Mouse (Mus musculus) retina, adult 2 months (tissue): ENCODE data around the gene Zfp14.

Source experiments
- DNase-seq: peaks from one replicate; pipeline ENCODE4 v3.0.0-alpha.2; 2012; ENCODE audit warnings: low read depth, low spot score

The Zfp14 gene

DNA sequence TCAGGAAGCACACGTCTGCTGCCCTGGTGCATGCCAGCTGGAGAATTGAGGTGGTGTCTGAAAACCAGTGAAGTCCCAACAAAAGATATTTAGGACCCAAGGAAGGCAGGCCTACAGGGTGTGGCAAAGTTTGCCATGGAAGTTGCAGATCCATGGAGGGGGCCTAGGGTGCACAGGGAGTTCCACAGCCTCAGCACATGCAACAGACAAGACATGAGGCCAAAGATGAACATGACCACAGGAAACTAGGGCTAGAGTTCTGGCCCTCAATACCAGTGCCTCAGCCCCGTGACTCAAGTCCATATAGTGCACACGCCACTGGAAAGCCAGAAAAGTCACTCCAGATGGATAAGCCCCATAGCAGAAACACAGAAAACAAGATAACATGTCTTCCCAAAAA lies 22.6 kb downstream of the Zfp14 start:
- no peak for DNase-seq

DNA sequence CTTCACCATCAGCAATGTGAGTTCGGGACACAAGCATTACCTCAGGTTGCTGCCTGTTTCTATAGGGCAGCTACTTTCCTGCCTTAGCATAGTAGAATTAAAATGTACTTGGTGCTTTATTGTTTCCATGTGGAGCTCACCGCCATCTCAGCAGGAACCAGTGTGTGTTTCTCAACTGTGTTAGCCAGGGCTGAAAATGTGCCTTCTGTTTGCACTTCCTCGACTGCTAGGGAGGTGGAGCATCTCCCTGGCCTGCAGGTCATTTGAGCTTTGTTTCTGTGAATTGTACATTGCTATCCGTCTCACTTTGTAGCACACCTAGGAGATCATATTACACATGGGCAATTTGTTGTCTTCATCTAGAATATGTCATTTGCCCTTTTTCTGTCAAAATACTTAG lies 23.8 kb downstream of the Zfp14 start:
- DNase-seq = no peak

DNA sequence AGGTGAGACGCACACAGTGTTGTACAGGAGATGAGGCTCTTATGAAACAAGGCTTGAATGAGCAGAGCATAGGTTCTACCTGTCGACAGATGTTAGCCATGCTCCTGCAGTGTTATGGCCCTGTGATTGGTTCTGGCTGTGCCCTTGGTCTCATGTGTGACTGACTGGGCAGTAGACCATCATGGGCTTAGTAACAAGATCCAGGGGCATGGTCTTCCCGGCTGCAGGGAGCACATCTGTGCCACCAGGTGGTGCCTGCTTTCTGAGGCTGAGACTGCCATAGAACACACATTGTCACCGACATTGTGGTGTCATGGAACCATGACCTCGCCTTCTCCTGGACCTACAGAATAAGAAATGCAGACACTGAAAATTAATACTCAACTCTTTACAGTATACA lies 25.8 kb downstream of the Zfp14 start:
- no peak for DNase-seq

DNA sequence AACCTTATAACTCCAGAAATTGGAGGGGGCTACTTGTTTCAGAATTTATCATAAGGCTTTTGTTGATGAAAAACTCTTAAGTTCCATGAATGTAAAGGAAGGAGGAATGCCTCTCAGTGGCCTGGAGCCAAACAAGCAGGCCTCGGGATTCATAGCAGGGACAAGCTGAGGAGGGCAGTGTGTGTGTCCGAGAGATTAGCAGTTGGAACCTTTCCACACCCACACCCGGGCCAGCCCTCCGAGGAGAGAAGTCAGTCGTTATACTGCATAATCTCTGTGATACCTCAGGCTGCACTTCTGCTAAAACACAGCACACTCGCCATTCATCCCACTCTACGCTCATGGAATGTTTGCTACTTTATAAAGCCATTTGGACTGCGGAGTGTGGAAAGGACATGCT lies 27.4 kb downstream of the Zfp14 start:
- no peak for DNase-seq

DNA sequence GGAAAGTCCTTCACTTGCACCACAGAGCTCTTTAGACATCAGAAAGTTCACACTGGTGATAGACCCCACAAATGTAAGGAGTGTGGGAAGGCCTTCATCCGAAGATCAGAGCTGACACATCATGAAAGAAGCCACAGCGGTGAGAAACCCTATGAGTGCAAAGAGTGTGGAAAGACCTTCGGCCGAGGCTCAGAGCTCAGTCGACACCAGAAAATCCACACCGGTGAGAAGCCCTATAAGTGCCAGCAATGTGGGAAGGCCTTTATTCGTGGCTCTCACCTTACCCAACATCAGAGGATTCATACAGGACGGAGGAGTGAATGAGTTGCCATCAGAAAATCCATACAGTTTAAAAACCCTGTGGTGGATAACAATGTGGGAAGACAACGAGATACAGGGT lies 27.9 kb downstream of the Zfp14 start:
- no peak for DNase-seq

DNA sequence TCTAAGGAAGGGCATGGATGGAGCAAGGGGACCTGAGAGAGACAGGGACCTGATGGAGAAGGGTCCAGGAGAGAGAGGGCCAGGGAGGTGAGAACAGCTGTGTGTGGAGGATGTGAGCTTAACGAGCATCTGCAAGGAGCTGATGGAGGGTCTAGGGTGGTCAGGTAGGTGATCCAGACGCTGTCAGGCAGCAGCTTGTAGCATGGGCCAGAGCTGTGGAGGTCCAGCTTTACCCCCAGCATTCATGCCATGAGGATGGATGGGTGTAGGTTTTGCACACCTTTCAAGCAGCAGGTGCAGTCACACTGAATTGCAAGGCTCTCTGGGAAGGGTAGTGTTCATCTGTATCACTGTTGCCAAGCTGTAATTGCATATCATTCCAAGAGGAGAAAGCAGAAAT lies 31.6 kb downstream of the Zfp14 start:
- DNase-seq = no peak

DNA sequence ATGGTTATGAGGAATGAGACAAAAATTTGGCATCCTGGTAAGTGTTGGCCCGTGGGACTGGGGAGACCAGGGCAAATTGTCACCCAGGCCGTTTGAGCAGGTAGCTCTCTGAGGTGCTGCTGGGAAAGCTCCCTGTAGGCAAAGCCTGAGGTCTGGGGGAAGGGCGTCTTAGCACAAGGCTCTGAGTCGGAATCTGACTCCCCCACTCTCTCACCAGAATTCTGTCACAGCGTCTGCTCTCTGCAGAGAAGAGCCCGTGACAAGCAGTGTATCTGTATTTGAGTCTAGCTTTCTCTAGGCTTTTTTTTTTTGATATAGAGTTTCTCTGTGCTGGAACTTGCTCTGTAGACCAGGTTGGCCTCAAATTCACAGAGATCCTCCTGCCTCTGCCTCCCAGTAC lies 34.0 kb downstream of the Zfp14 start:
- DNase-seq = no peak

DNA sequence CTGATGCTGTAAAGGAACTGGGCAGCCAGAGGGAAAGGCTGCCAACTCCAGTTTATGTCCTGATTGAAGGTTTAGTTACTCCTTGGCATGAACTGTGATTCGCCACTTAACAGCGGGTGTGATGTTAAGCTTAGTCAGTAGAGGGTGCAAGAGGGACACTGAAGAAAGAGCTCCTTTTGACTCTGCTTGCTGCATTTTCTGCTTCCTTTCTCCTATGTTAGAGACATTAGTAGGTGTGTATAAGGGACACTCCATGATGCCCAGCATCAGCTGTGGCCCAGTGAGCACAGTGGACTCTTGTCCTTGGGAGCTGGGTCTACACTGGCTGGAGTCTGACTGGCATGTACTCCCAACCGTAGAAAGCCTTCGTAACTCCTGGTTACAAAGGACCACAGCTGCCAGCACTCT lies 38.2 kb downstream of the Zfp14 start:
- peak; percentile 38 for DNase-seq

DNA sequence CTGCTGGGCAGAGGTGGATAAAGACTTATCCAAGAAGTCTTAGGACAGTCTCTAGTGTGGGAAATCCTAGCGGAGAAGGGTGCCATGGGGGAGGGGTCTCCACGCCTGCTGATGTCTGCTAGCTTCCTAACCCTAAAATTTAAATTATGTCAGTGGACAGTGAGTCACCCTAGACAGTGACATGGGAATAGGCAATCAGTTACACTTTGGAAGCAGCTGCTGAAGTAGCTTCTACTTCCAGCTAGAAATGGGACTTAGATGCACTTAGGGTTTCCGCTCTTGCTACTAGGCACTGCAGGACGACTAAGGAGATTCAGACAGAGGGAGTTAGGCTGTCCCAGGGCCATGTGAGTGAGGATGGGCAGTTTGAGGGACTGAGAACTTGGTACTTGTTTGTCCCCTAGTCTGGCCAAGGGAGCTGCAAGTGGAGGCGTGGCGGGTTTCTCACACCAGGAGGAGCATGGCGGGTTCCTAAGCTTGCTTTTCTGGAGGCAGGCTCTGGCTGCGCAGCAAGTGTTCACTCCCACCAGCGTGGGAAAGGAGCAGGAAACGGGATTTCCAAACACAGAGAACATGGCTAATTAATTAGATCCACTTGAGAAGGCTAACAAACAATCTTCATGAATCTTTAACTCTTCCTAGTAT lies 40.5 kb downstream of the Zfp14 start:
- no peak for DNase-seq

DNA sequence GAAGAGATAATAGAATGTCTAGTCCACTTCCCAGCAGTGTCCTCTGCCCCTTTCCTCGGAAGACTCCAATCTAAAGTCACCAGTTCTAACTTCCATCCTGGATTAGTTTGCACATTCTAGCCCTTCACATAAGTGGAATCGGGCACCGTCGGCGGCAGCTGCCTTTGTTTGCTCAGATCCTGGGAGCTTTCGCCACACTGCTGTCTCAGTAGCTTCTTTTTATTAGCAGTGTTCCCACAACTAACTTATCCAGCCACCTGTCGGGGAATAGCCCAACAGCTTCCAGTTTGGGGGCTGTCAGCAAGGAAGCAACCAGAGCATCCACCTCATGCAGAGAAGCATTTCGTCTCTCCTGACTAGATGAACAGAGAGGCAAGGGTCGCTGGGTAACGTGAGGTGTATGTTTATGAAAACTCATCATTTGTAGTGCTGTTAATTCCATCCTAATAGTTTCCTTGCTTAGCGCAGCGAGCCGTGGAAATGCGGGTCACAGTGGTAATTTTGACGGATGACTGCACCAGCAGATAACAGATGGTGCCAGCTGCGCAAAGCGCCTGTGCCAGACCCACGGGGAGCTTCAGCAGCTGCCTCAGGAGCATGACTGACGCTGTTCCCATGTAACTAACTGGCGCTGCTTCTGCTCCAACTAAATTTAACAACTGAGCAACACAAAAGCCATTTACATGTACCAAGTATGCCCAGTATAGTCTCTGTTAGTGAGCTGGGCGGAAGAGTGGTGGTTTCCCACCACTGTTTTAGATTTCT lies 41.7 kb downstream of the Zfp14 start:
- peak; percentile 39 for DNase-seq

DNA sequence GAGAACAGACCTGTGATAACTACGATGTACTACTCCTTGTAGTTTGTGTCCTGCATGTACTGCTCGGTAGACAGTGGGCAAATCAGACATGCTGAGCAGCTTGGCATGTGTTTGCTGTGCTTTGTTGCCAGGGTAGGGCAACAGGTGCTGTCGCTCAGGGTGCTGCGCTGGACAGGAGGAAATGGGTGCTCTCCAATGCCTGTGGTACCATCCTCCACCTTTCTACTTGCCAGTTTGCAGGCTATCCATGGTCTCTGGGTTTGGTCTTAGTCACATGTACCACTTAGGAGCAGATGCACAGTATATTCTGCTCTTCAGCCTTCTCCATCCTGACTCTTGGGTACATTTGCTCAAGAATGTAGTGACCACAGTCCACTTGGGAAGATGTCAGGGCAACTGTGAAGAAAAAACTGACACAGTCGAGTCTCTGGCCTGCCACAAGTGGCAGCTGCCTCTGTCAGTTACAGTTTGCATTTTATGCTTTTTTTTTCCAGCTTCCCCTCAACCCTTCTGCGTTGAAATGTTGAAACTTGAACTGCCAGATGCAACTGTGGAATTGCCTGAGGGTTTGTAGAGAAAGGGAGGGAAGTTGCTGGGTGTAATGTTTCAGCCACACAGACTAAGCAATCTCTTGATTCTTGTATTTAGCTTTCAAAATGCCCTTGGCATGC lies 43.0 kb downstream of the Zfp14 start:
- DNase-seq = no peak

DNA sequence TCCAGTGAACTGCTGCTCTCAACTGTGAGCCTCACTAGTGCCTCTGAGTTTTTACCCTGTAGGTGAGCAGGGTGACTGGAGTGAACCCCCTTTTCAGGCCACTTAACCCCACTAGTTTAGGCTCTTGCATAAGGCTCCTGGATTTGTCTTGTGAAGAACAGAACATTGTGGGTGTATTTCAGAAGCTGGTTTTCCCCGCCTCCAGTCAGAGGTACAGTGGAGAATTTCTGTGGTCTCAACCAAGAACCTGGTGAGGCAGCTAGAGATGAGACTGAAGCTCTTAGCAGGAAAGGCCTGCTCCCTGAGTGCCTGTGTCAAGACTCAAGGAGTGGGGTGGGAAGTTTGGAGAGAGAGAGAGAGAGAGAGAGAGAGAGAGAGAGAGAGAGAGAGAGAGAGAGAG lies 43.6 kb downstream of the Zfp14 start:
- no peak for DNase-seq

DNA sequence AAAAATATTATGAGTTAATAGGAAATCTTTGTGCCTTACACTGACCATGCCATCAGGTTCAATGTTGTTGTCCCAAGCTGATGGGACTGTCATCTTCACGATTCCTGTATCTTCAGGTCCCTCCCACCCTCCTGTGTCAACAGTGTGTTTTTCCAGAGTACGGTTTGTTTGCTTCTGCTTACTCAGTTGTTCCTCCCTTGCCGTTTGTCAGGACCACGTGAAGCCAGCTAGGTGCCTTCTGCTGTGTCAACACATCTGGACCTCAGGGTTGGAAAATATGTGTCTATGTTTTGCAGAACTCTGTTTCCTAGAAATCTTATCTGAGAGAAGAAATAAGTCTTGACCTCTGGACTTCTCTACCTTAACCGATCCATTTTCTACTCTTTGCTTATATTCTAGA lies 50.6 kb downstream of the Zfp14 start:
- DNase-seq = no peak

DNA sequence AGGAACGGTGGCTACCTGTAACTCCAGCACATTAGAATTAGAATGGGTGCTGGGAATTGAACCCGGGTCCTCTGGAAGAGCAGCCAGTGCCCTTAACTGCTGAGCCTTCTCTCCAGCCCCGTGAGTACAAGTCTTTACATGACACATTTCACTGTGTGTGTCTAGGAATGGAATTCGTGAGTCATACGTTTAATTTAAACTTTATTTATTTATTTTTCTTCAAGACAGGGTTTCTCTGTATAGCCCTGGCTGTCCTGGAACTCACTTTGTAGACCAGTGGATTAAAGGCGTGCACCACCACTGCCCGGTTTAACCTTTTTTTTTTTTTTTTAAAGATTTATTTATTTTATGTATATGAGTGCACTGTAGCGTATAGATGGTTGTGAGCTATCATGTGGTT lies 56.0 kb downstream of the Zfp14 start:
- DNase-seq = no peak

DNA sequence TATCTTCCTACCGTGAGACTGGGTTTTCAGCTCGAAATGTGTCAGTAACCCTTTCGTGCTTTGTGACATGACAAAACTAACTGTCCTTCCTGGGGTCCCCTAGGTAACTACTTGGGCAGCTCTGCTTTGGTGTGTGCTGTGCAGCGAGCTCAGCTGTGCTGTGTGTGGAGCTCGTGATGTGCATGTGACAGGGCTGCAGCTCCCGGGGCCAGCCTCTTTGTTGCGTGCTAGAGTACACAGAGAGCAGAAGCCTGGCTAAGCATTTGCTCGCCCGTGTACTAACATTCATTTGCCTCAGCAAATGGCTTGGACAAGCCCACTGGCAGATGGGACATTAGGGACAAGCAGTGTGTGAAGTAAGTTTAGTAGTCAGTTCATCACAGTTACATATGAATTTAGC lies 57.8 kb downstream of the Zfp14 start:
- no peak for DNase-seq

DNA sequence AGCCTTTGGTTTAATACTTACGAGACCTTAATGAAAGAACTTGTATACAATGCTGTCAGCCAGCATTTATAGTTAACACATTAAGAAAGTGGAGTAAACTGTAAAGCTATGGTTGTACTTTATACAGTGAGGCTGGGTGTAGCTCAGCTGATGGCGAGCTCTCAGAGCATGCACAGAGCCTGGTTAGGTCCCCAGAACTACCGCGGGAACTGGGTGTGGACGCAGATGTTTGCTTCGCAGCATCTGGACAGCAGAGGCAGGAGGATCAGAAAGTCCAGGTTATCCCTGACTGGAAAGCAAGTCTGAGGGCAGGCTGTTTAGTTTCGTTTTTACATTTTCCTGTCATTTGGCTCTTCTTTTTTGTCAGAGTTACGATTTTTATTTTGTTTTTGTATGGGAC lies 58.5 kb downstream of the Zfp14 start:
- no peak for DNase-seq

DNA sequence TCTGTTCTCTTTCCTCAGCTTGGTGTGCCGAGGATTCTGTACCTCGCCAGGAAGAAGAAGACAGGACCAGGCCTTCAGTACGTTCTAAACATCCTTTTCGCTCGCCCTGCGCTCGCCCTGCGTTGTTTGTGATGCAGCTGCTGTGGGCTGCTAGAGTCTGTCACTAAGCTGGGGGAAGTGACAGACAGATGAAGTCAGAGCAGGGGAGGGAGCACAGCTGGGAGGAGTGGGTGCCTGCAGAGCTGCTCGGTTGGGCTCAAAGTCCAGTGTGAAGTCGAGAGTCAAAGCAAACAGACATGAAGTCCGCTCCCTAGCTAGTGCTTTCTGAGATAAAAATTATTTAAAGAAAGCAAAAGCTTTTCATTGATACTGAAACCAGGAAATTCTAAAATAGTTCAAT lies 62.1 kb downstream of the Zfp14 start:
- no peak for DNase-seq

DNA sequence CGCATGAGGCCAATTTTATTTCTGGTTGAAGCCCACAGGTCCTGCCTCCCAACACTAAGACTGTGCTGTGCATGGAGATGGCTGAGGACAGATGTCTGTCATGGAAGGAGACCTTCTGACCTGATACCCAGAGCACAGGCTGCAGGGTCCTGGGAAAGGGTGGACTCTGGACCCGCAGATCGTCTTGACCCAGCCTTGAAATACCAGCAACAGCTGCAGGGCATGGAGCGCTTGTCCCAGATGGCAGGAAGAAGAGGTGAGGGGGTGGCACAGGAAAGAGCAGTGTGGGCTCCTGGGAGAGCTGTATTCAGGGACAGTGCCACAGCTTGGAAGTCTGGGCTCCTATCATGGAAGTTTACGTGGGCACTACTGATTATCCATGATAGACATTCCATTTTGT lies 63.6 kb downstream of the Zfp14 start:
- DNase-seq = no peak
